Mouse (Mus musculus) kidney, adult 2 months (tissue): ENCODE results near the gene Gja5.

Source experiments
- CTCF ChIP-seq: fragments of 200-500 bp; conservative IDR thresholded peaks from 2 replicates; pipeline ENCODE4 v1.5.1; 2011; ENCODE audit warnings: low read depth, mild to moderate bottlenecking, control low read depth, low read length, moderate library complexity, mixed read lengths; ENCODE audit not compliant: insufficient read depth, insufficient read length
- POLR2A ChIP-seq: fragments of 200-500 bp; IDR thresholded peaks from one replicate; pipeline ENCODE4 v1.6.1; 2011; ENCODE audit warnings: low read depth, low read length, control low read depth

- TF ChIP-seq CTCF (no peak), POLR2A (no peak)
These were observed 147.7 kb downstream of the Gja5 start for GRCm38 (mm10) chr3:97052069-97052799.
